Mouse (Mus musculus) splenic B cell, adult 2 months (primary cell): ENCODE results near the gene Usp20.

Experiments used
- DNase-seq: peaks from one replicate; pipeline ENCODE4 v3.0.0-alpha.2; 2011; ENCODE audit warnings: low read depth, low spot score
- H3K27me3 ChIP-seq: 2 replicates; pipeline ENCODE4 v1.6.1; 2012; ENCODE audit warnings: mild to moderate bottlenecking, low read length, moderate library complexity, mixed read lengths; ENCODE audit not compliant: control insufficient read depth, poor library complexity, insufficient read depth, severe bottlenecking
- H3K36me3 ChIP-seq: 2 replicates; pipeline ENCODE4 v1.6.1; 2012; ENCODE audit warnings: mild to moderate bottlenecking, low read length, moderate library complexity, mixed read lengths; ENCODE audit not compliant: control insufficient read depth, poor library complexity, insufficient read depth, severe bottlenecking

Usp20 gene

DNA sequence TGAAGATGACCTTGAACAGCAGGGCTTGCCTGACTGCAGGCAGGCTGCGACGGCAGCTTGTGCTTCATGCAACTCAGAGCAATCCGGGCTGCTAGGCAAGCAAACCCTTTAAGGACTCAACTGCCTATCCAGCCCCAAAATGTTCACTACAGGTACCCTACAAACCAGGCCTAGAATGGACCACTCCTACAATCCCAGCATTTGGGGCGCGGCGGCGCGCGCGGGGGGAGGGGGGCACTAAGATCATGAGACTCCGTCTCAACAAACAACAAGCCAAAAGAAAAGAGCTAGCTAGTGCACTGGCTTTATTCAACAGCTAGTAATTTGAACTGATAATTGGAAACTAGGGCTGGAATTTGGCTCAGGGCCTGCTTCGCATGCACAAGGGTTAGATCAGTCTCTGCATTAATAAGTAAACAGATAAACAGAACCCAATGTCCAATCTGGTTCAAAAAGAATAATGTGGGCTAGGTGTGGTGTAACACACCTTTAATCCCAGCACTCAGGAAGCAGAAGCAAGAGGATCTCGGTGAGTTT is 85.0 kb downstream of the Usp20 start:
- peaks cover 2% of the 10 kb centered on the region; the same call in 1 of the 2 replicates for H3K36me3 ChIP-seq
- DNase-seq, result no peak
- no peaks in the 10 kb centered on the region for H3K27me3 ChIP-seq

DNA sequence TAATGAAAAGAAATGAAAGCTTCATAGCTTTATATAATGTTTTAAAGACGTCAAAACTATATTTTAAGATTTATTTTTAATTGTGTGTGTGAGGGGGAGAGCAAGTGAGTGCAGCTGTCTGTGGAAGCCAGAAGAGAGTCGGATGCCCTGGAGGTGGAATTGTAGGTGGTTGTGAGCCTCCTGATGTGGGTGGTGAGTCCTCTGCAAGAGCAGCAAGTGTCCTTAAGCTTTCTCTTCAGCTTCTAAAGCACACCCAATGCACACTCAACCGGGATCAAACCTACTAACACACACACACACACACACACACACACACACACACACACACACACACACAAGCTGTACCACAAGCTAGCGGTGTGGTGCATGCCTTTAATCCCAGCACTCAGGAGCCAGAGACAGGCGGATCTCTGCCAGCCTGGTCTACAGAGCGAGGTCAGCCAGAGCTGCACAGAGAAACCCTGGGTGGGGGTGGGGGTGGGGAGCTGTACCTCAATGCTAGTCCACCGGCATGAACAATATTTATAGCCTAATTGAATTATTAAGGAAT is 85.7 kb downstream of the Usp20 start:
- Histone ChIP-seq H3K27me3 (no peaks in the 10 kb centered on the region), H3K36me3 (peaks cover 2% of the 10 kb centered on the region; the same call in 1 of the 2 replicates)
- DNase-seq, result no peak

DNA sequence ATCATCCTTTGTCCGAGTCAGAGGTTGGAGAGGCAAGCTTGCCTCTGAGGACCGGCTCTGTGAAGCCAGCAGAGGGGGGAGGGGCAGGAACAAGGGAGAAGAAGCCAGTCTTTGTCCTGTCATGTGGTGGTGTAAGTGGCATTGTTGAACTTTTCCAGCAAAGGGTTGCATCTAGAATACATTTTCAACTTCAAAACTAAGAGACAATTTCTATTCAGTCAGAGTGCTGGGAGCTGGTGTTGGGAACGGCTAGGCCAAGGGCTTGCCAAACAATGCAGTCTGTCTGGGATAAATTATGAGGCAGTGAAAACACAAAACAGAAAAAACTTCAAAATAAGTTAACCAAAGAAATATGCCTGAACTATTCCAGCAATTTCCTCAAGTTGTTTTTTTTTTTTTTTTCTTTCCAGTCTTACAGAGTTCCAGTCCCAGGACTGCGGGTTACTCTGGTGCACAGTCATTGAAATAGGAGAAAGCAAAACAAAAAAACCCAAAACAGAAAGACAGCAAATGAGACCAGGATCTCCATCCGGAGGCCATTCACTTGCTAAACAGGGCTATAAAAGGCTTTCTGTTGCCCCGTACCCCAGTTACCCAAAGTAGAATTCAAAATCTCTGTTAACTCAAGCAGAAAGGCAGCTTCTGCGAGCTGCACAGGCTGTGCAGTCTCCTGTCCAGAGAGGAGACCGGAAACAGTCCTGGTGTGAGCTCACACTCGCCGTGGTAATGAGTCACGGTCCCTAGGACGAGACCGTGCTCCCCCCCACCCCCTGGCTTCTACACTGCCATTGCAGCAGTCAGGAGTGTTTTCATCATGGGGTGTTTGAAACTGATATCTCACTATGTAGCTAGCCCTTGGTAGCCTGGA is 86.4 kb downstream of the Usp20 start:
- H3K27me3 ChIP-seq, result no peaks in the 10 kb centered on the region
- peaks cover 3% of the 10 kb centered on the region; the same call in 1 of the 2 replicates for H3K36me3 ChIP-seq
- DNase-seq, result no peak

DNA sequence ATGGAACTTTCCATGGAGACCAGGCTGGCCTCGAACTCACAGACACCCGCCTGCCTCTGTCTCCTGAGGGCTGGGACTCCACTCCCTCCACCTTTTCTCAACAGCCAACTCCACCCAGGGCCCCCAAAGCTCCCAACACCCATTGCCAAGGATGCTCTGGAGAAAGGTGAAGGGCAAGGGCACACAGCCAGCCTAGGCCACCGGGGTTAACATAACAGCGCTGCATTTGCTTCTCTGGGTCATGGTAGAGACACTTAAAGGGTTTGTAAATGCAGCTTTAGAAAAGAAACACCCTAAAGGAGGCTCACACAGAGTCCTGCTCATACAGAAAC is 87.0 kb downstream of the Usp20 start:
- no peak for DNase-seq
- H3K27me3 ChIP-seq, result no peaks in the 10 kb centered on the region
- peaks cover 3% of the 10 kb centered on the region; the same call in 1 of the 2 replicates for H3K36me3 ChIP-seq

DNA sequence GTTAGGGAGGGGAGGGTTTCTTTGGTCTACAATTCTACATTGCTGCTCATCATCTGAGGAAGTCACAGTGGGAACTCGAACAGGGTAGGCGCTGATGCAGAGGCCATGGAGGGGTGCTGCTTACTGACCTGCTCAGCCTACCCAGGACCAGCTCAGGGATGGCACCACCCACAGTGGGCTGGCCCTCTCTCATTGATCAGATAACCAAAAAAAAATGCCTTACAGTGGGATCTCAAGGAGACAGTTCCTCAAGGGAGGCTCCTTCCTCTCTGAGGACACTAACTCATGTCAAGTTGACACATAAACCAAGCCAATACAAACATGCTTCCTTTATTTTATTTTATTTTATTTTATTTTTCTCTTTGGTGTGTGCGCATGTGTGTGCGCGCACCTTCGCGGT is 87.4 kb downstream of the Usp20 start:
- no peaks in the 10 kb centered on the region for H3K27me3 ChIP-seq

More for the DNA sequence above, 87.4 kb downstream of the Usp20 start:
- DNase-seq, result no peak
- H3K36me3 ChIP-seq, result peaks cover 3% of the 10 kb centered on the region; the same call in 1 of the 2 replicates
